Mouse (Mus musculus): Measurements from ENCODE around the gene Shroom1.
A peak's percentile ranks its signal among the peaks of the same experiment; 100 is the strongest.
"Not testable (repeated sequence)": the region's sequence is repeated elsewhere in the genome, so short reads cannot be mapped to it uniquely, and the experiment has no call there.

The Shroom1 gene

DNA sequence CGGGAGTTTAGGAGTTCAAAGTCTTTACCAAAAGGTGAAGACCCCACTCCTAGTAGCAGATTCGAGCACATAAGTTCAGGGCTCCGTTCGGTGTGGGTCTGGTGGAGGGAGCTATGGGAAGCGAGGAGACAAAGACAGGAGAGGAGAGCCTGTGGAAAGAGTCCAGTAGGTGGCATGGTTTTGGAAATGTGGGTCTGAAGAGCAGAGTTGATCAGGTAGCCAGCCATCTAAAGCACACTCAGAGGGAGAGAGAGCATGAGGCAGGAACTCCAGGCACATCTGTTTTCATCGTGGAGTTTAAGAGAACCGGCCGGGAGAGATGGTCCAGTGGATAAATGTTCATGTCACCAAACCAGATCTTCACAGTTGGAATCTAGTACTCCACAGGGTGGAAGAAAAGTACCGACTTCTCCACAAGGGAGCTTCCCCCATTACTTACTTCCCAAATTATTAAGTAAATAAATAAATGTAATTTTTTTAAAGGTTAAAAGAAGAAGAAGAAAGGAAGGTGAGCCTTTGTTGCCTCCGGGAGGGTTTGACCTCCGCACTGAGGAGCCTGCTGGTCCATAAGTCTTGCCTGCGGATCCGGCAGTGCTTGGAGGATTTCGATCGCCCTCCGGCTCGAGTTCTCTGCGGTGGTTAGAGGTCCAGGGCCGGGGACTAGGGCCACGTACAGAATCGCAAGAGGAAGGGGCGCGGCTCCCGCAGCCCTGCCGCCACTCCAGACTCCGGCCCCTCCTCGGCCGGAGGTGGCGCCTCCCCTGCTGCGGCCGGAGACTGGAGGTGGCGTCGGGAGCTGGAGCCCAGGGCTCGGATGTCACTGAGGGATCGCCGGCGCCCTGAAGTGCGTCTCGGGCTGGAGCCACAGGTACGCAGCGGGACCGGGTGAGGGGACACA is at the start of gene Shroom1, which contains the start of gene Gm10447:
Gene Shroom1, plus strand, starts transcription at position 732 of the 898 bp plus-strand sequence.
Gene Gm10447, minus strand, starts transcription at position 637 of the 898 bp plus-strand sequence.
- DNase-seq: no peak

- DNase-seq: no peak
Observed at GRCm38 (mm10) chr11:53411738-53412137, 45.3 kb upstream of the Shroom1 start.

- DNase-seq: no peak
Observed at GRCm38 (mm10) chr11:53413871-53414270, 43.1 kb upstream of the Shroom1 start.

GRCm38 (mm10) chr11:53418048-53418447 is 39.0 kb upstream of the Shroom1 start:
- no peak for DNase-seq

DNA sequence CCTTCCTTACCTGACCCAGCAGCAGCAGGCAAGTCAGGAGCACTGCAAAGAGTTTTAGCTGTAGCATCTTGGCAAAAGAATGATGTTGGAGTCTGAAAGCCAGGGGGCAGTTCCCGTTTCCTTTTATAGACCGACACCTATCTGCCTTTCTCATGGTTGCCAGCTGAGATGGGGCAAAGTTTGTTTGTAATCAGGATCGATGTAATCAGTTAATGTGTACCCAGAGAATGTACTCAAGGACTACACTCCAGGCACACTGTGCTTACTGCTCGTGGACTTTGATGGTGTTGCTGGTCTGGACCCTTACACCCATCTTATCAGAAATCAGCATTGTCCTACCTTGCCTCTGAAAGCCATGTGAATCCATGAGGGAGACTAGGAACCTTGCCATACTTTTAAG is 34.0 kb upstream of the Shroom1 start, which contains the start of gene Leap2:
Gene Leap2, minus strand, starts transcription at position 135 of the 400 bp plus-strand sequence.
- DNase-seq: no peak

- peak; percentile 52 for DNase-seq
Observed at GRCm38 (mm10) chr11:53424826-53425225, 32.2 kb upstream of the Shroom1 start.

DNA sequence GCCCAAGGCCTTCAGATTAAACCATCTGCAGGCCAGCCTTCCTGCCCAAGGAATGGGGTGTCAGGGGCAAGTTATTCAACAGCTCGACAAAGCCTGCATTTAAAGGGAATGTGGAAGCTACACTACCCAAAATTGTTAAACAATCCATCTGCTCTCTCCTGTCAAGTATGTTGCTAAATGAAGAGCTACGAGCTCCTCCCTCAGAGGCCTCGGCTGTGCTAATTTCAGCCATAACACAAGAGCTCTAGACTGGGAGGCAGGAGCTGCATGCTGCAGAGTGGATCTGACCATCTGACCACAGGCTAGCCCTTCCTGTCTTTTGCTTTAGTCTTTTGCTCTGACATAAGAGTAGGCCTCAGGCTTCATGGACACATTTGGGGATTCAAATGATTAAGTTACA is 31.8 kb upstream of the Shroom1 start:
- DNase-seq: no peak

- DNase-seq: no peak
Observed at GRCm38 (mm10) chr11:53425711-53426255, 31.2 kb upstream of the Shroom1 start.

GRCm38 (mm10) chr11:53426914-53427313 is 30.1 kb upstream of the Shroom1 start:
- not testable (repeated sequence) for DNase-seq

GRCm38 (mm10) chr11:53427993-53428715 is 28.9 kb upstream of the Shroom1 start:
- DNase-seq: no peak

- DNase-seq: no peak
Observed at GRCm38 (mm10) chr11:53428716-53429057, 28.3 kb upstream of the Shroom1 start.

DNA sequence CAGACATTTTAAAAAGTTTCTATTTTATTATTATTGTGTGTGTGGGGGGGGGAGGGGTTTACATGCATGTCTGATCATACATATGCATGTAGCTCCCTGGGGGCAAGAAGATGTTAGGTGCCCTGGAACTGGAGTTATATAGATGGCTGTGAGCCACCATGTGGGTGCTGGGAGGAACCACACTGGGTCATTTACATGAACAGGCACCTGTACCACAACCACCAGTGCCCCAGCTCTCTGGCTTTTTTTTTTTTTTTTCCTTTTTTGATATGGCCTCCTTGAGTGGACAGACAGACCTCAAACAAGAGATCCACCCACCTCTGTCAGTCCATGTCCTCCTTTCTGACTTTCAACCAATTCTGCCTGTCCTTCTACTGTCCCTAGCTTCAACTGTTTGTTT is 27.8 kb upstream of the Shroom1 start:
- DNase-seq: no peak

DNA sequence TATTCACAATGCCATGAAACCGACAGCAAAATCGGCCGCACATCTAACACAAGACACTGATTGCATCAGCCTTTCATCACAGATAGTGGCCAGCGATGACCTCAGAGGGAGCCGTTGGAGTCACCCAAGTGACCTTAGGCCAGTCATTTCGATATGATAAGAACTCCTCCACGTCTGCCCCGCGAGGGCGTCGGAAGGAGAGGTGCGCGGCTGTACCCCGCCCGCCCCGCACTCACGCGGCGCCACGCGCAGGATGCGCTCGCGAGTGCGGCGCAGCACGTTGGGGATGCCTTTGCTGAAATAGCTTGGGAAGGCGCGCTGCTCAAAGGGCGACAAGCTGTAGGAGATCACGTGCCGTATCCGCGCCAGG is 26.7 kb upstream of the Shroom1 start:
- DNase-seq: peak; percentile 31

GRCm38 (mm10) chr11:53430670-53431346 is 26.2 kb upstream of the Shroom1 start, which contains the start of the genes Uqcrq and Gdf9:
TSS of gene Uqcrq (minus strand) at chr11:53430831.
TSS of gene Gdf9 (plus strand) at chr11:53431023.
- DNase-seq: peak; percentile 98

DNA sequence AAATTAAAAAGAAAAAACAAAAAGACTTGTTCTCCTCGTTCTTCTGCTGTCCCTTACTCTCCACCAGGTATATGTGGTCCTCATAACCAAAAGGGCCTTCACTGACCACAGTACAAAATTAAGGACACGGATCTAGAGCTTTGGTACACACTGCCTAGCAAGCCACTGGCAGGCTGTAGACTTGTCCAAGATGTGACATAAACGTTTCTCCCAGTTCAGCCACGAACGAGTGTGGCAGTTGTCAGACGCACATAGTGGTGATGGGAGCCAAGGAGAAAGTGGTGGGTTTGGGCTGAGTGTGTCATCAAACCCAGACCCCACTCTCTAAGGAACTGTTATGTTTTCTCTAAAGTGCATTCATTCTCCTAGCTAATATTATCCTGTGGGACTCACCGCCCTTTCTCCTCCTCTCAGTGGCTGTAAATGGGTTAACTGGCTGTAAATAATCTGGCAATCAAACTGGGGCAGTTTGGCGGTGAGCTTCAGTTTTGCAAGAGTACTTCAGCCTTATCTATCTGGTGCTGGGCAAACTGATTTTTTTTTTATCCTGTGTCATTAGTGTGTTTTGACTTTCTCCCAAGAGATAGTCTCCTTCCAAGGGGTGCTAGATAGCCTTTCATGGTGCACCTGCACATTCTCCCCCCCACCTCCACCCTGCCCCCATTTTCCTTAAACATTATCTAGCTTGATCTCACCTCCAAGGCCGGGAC is 25.5 kb upstream of the Shroom1 start:
- DNase-seq: no peak

- no peak for DNase-seq
Observed at GRCm38 (mm10) chr11:53433057-53433456, 23.9 kb upstream of the Shroom1 start.

DNA sequence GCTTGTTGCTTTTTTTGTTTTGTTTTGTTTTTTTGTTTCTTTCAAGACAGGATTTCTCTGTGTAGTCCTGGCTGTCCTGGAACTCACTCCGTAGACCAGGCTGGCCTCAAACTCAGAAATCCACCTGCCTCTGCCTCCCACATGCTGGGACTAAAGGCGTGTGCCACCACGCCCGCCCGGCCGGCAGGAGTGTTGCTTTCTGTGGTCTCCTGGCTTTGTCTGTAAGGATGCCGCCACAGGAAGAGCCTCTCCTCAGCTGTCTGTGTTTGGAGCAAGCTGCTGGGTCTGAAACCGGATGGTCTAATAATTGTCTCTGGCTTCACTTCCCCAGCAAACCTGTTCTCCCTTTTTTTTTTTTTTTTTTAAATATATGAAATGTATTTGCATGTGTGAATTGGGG is 21.5 kb upstream of the Shroom1 start:
- DNase-seq: no peak

GRCm38 (mm10) chr11:53436338-53436737 is 20.7 kb upstream of the Shroom1 start:
- DNase-seq: no peak

DNA sequence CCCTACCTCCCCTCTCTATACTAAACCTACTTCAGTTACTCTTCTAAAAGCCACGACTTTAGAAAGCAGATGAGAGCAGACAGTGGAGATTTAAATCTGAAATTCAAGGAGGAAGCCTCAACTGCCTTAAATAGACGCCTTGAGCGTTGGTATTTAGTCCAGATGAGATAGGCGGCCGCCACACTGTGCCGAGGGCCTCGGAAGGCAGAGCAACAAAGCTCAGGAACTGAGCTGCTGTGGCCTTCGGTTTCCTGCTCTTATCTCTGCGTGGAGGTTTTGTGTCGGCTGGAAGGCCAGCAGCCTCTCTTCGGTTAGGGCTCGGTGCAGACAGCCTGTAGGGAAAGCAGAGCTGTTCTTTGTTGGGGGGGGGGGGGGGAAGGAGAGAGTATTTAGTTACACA is 15.1 kb upstream of the Shroom1 start:
- no peak for DNase-seq

DNA sequence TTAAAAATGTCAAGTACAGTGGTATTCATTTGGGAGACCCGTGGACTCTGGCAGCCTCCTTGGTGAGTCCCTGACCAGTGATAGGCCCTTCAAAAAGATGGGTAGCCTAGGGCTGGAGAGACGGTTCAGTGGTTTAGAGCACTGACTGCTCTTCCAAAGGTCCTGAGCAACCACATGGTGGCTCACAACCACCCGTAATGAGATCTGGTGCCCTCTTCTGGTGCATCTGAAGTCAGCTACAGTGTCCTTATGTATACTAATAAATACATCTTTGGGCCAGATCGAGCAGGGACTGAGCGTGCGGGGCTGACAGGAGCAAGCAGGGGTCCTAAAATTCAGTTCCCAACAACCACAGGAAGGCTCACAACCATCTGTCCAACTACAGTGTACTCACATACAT is 13.1 kb upstream of the Shroom1 start:
- DNase-seq: no peak

- DNase-seq: no peak
Observed at GRCm38 (mm10) chr11:53445562-53445961, 11.4 kb upstream of the Shroom1 start.

DNA sequence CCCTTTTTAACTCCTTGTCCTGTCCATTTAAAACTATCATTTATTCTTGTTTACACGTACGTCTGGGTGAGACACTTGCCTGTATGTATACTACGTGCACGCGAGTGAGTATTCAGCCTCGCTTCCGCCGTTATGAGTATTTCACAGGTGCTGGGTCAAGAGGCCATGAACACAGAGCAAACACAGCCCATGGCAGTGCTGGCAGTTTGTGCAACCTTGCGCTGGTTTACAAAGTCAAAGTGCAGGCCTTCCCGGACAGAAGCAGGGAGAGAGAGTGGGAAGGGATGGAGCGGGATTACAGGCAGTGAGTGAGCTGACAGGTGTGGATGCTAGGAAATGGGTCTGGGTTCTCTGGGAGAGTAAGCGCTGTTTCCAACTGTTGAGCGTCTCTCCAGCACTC is 10.8 kb upstream of the Shroom1 start:
- DNase-seq: no peak
